Comparison of ENCODE assay signal across 12 mouse cellular contexts in the genomic region with DNA sequence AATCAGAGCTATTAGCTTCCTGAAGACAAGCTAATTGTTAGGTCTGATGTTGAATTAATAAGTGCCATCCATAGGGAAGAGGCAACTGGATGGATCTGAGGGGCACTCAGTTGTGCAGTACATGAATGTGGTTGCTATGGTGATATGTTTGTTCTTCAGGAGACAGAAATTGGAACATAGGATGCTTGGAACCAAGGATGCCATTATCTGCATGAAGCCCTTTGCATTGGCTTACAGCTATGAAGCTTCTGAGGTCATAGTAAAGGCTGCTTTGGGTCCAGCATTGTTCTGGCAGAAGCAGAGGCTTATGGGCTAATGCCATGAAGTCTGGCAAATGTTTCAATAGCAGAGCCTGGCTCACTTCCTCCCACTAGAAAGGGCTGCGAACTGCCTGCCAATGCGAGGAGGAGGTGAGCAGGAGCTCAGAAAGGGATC.
DNase-seq lines count a peak whose midpoint lies in the region; ATAC-seq and TF ChIP-seq lines count a peak whose summit lies in the region.
"Had no signal": no experiment of that assay in that cellular context is flagged by ENCODE, and none has a peak within 500 bp of the region (broad histone marks: within the 10 kb centered on the region; RNA-seq: fewer than 3 reads in every experiment).

No protein-coding gene starts in this region.

- WGBS in hindbrain, embryonic 12.5 days, result 76% methylated on average over 2 of the region's 2 CpGs
- 91% methylated on average over 2 of the region's 2 CpGs for WGBS in hindbrain, embryonic 11.5 days
- 39% methylated on average over 2 of the region's 2 CpGs for WGBS in hindbrain, postnatal 0 days
- WGBS in neural tube, embryonic 15.5 days, result 66% methylated on average over 2 of the region's 2 CpGs
- 75% methylated on average over 2 of the region's 2 CpGs for WGBS in stomach, postnatal 0 days

- DNase-seq in hindbrain, embryonic 11.5 days (ENCODE audit: low spot score), result no peak
- DNase-seq in cerebellum, adult 18-20 months, result peak; percentile 52 to 63
- peak; percentile 57 for DNase-seq in hindbrain, postnatal 0 days (ENCODE audit: low spot score)
- DNase-seq in stomach, postnatal 0 days (ENCODE audit: low spot score), result no peak
- no peak for DNase-seq in urinary bladder, postnatal 25 days (ENCODE audit: low spot score)
- no peak for DNase-seq in adrenal gland, postnatal 25 days
- DNase-seq: lung, postnatal 14 days had no signal

- peak; percentile 67 for ATAC-seq in hindbrain, embryonic 12.5 days (ENCODE audit: low FRiP score)
- ATAC-seq in hindbrain, embryonic 11.5 days (ENCODE audit: low FRiP score), result no peak
- ATAC-seq in hindbrain, postnatal 0 days, result peak; percentile 72
- peak; percentile 45; the same call in 1 of the 2 replicates for ATAC-seq in neural tube, embryonic 15.5 days (ENCODE audit: low FRiP score)
- ATAC-seq in stomach, postnatal 0 days (ENCODE audit: low FRiP score, low TSS enrichment), result no peak
- ATAC-seq: intestine, postnatal 0 days had no signal

- no peak for TF ChIP-seq CTCF in hindbrain, postnatal 0 days (IDR thresholded peaks at IDR 0.05; ENCODE audit: low read depth)
- no peak for TF ChIP-seq CTCF in stomach, postnatal 0 days (IDR thresholded peaks at IDR 0.05; ENCODE audit: low read depth)

- no peak overlapping the region for H3K9ac ChIP-seq in hindbrain, embryonic 12.5 days
- H3K9ac ChIP-seq in hindbrain, embryonic 11.5 days (ENCODE audit: low read depth, low read length), result no peak overlapping the region
- no peak overlapping the region for H3K9ac ChIP-seq in hindbrain, postnatal 0 days (replicated peaks; ENCODE audit: low read length)
- no peak overlapping the region for H3K9ac ChIP-seq in neural tube, embryonic 15.5 days (replicated peaks)
- H3K9ac ChIP-seq in stomach, postnatal 0 days (ENCODE audit: low read length), result no peak overlapping the region
- H3K9ac ChIP-seq: limb, embryonic 13.5 days had no signal

- H3K4me2 ChIP-seq in hindbrain, embryonic 12.5 days (replicated peaks), result no peak overlapping the region
- no peak overlapping the region for H3K4me2 ChIP-seq in hindbrain, embryonic 11.5 days (replicated peaks; ENCODE audit: low read depth, low read length)
- no peak overlapping the region for H3K4me2 ChIP-seq in hindbrain, postnatal 0 days (ENCODE audit: low read depth, low read length)
- H3K4me2 ChIP-seq in neural tube, embryonic 15.5 days, result no peak overlapping the region
- H3K4me2 ChIP-seq in stomach, postnatal 0 days (replicated peaks; ENCODE audit: low read depth), result no peak overlapping the region
- H3K4me2 ChIP-seq: limb, embryonic 13.5 days had no signal

- TF ChIP-seq EP300 in stomach, postnatal 0 days (optimal IDR thresholded peaks at IDR 0.05), result no peak

- H3K9me3 ChIP-seq in hindbrain, embryonic 12.5 days (replicated peaks), result no peaks in the 10 kb centered on the region
- H3K9me3 ChIP-seq in hindbrain, embryonic 11.5 days (ENCODE audit: control insufficient read depth, low read length), result no peaks in the 10 kb centered on the region
- H3K9me3 ChIP-seq in hindbrain, postnatal 0 days (ENCODE audit: low read length), result no peaks in the 10 kb centered on the region
- H3K9me3 ChIP-seq in neural tube, embryonic 15.5 days (replicated peaks), result no peaks in the 10 kb centered on the region
- H3K9me3 ChIP-seq in stomach, postnatal 0 days (ENCODE audit: control insufficient read depth, low read length), result no peaks in the 10 kb centered on the region
- H3K9me3 ChIP-seq: heart, embryonic 10.5 days; limb, embryonic 13.5 days had no signal

- H3K27me3 ChIP-seq in hindbrain, embryonic 12.5 days, result no peaks in the 10 kb centered on the region
- H3K27me3 ChIP-seq in hindbrain, embryonic 11.5 days (ENCODE audit: control insufficient read depth, insufficient read depth, low read length), result no peaks in the 10 kb centered on the region
- no peaks in the 10 kb centered on the region for H3K27me3 ChIP-seq in hindbrain, postnatal 0 days (ENCODE audit: insufficient read depth, low read length)
- H3K27me3 ChIP-seq in neural tube, embryonic 15.5 days (replicated peaks), result no peaks in the 10 kb centered on the region
- no peaks in the 10 kb centered on the region for H3K27me3 ChIP-seq in stomach, postnatal 0 days (ENCODE audit: control insufficient read depth, insufficient read depth, low read length)
- H3K27me3 ChIP-seq: limb, embryonic 13.5 days had no signal

- 0 out of 2 replicates have a peak overlapping the region, but pooled peaks have one; percentile 6 for H3K27ac ChIP-seq in hindbrain, embryonic 12.5 days
- H3K27ac ChIP-seq in hindbrain, embryonic 11.5 days (ENCODE audit: low read depth, low read length), result no peak overlapping the region
- no peak overlapping the region for H3K27ac ChIP-seq in hindbrain, postnatal 0 days
- peak overlapping the region; percentile 57; the same call in 1 of the 2 replicates for H3K27ac ChIP-seq in neural tube, embryonic 15.5 days (replicated peaks)
- no peak overlapping the region for H3K27ac ChIP-seq in stomach, postnatal 0 days (replicated peaks)
- H3K27ac ChIP-seq: heart, embryonic 10.5 days; limb, embryonic 13.5 days had no signal

- peaks cover 18% of the 10 kb centered on the region for H3K4me1 ChIP-seq in hindbrain, embryonic 12.5 days
- H3K4me1 ChIP-seq in hindbrain, embryonic 11.5 days (replicated peaks; ENCODE audit: control insufficient read depth, insufficient read depth, low read length), result no peaks in the 10 kb centered on the region
- peaks cover 7% of the 10 kb centered on the region for H3K4me1 ChIP-seq in hindbrain, postnatal 0 days (ENCODE audit: insufficient read depth, low read length)
- H3K4me1 ChIP-seq in neural tube, embryonic 15.5 days, result peaks cover 16% of the 10 kb centered on the region
- H3K4me1 ChIP-seq in stomach, postnatal 0 days (replicated peaks; ENCODE audit: control insufficient read depth, insufficient read depth), result no peaks in the 10 kb centered on the region

- H3K36me3 ChIP-seq in hindbrain, embryonic 12.5 days, result no peaks in the 10 kb centered on the region
- no peaks in the 10 kb centered on the region for H3K36me3 ChIP-seq in hindbrain, embryonic 11.5 days (ENCODE audit: control insufficient read depth, insufficient read depth, low read length)
- H3K36me3 ChIP-seq in hindbrain, postnatal 0 days (ENCODE audit: insufficient read depth, low read length), result no peaks in the 10 kb centered on the region
- H3K36me3 ChIP-seq in neural tube, embryonic 15.5 days, result no peaks in the 10 kb centered on the region
- no peaks in the 10 kb centered on the region for H3K36me3 ChIP-seq in stomach, postnatal 0 days (ENCODE audit: control insufficient read depth, insufficient read depth, low read length)
- H3K36me3 ChIP-seq: heart, embryonic 10.5 days; limb, embryonic 13.5 days had no signal

- no peak overlapping the region for H3K4me3 ChIP-seq in hindbrain, embryonic 12.5 days
- H3K4me3 ChIP-seq in hindbrain, embryonic 11.5 days (ENCODE audit: low read depth, low read length), result no peak overlapping the region
- no peak overlapping the region for H3K4me3 ChIP-seq in hindbrain, postnatal 0 days (ENCODE audit: low read length)
- no peak overlapping the region for H3K4me3 ChIP-seq in neural tube, embryonic 15.5 days (replicated peaks)
- no peak overlapping the region for H3K4me3 ChIP-seq in stomach, postnatal 0 days (ENCODE audit: low read depth, low read length)
- H3K4me3 ChIP-seq: heart, embryonic 10.5 days; limb, embryonic 13.5 days had no signal

Comparison
In these comparisons a context has a peak if more than half of its experiments do, and no peak if none do; other contexts are left out.
1. ATAC-seq: peak in hindbrain, embryonic 12.5 days (single experiment), hindbrain, postnatal 0 days (single experiment) and neural tube, embryonic 15.5 days (single experiment); none in hindbrain, embryonic 11.5 days (single experiment) and stomach, postnatal 0 days (single experiment).
2. H3K27ac ChIP-seq: peak in hindbrain, embryonic 12.5 days (single experiment) and neural tube, embryonic 15.5 days (single experiment); none in hindbrain, embryonic 11.5 days (single experiment), hindbrain, postnatal 0 days (single experiment) and stomach, postnatal 0 days (single experiment).
3. DNase-seq: peak in cerebellum, adult 18-20 months (2 of 2) and hindbrain, postnatal 0 days (single experiment); none in hindbrain, embryonic 11.5 days (single experiment), stomach, postnatal 0 days (single experiment), urinary bladder, postnatal 25 days (single experiment) and adrenal gland, postnatal 25 days (single experiment).